Mouse (Mus musculus) liver, embryonic 12.5 days (tissue): ENCODE measurements around the gene Rptn. TPM values are rescaled to one million over a fixed set of nuclear protein-coding genes. Genes with fewer than 3 reads are reported as not detected.
A peak's percentile ranks its signal among the peaks of the same experiment; 100 is the strongest.
"Not testable (repeated sequence)": the region's sequence is repeated elsewhere in the genome, so short reads cannot be mapped to it uniquely, and the experiment has no call there.

ENCODE experiments used
- ATAC-seq: fragments of 200-750 bp; cut with Nextera tagmentation; 2 replicates; pipeline ENCODE4 v1.8.0; 2017; ENCODE audit warnings: moderate number of reproducible peaks, mild to moderate bottlenecking, moderate library complexity
- H3K27ac ChIP-seq: fragments of 300-500 bp; sonication (generic); 2 replicates; pipeline ENCODE4 v1.5.1; 2016; ENCODE audit warnings: mild to moderate bottlenecking
- H3K27me3 ChIP-seq: fragments of 300-500 bp; sonication (generic); replicated peaks from 2 replicates; pipeline ENCODE4 v1.6.1; 2016; ENCODE audit warnings: mild to moderate bottlenecking, moderate library complexity
- H3K36me3 ChIP-seq: fragments of 300-500 bp; sonication (generic); 2 replicates; pipeline ENCODE4 v1.6.1; 2016; ENCODE audit warnings: mild to moderate bottlenecking, moderate library complexity
- H3K4me1 ChIP-seq: fragments of 300-500 bp; sonication (generic); 2 replicates; pipeline ENCODE4 v1.6.1; 2016
- H3K4me2 ChIP-seq: fragments of 300-500 bp; sonication (generic); 2 replicates; pipeline ENCODE4 v1.6.1; 2016; ENCODE audit warnings: mild to moderate bottlenecking, moderate library complexity
- H3K4me3 ChIP-seq: fragments of 300-500 bp; sonication (generic); 2 replicates; pipeline ENCODE4 v1.5.1; 2016; ENCODE audit warnings: mild to moderate bottlenecking, moderate library complexity
- H3K9ac ChIP-seq: fragments of 300-500 bp; sonication (generic); 2 replicates; pipeline ENCODE4 v1.6.1; 2016; ENCODE audit warnings: mild to moderate bottlenecking, moderate library complexity
- H3K9me3 ChIP-seq: fragments of 300-500 bp; sonication (generic); replicated peaks from 2 replicates; pipeline ENCODE4 v1.6.1; 2016; ENCODE audit warnings: mild to moderate bottlenecking, moderate library complexity
- WGBS: fragments of 180-500 bp; shearing (Covaris S2); methylation state at CpG from one replicate; pipeline ENCODE4 v1.1.7; 2016; ENCODE audit not compliant: insufficient replicate concordance; 5-methylcytosine and 5-hydroxymethylcytosine counted together
- microRNA-seq: library from miRNA; unstranded; fragments of <30 nt; microRNA quantifications from one replicate; pipeline ENCODE4, GENCODE M21; 2017
- polyA plus RNA-seq: library from polyadenylated mRNA; unstranded; fragments of >200 nt; fragmentation: Nextera tagmentation; extraction: Ambion mirVana; gene quantifications from 2 replicates; pipeline ENCODE4 v1.2.1, GENCODE M21; 2016

The Rptn gene
- polyA plus RNA-seq, 1 experiment from 2014 or later, result 0.06 TPM

DNA sequence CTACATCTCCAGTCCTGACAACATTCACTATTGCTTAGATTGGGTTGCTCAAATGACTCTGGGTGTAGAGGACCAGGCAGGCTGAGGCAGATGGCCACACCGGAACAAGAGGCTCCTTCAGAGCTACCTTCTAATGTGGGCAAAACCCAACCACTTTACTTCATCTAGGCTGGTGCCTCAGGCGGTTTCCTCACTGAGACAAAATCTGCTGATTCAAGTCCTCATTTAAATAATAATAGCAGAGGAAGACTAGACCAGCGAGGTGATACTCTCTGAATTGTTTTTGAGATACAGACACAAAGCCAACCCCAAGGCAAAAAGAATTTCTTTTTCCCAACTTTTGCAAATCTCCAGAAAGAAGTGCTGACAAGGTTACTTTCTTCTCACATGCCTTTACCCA, 38.2 kb downstream of the Rptn start:
- no peak overlapping the region for H3K9ac ChIP-seq
- no peak for ATAC-seq
- no peak overlapping the region for H3K4me2 ChIP-seq
- no peak overlapping the region for H3K4me3 ChIP-seq
- no peaks in the 10 kb centered on the region for H3K27me3 ChIP-seq
- H3K36me3 ChIP-seq, result no peaks in the 10 kb centered on the region
- H3K9me3 ChIP-seq, result no peaks in the 10 kb centered on the region
- 44% methylated on average over 3 of the region's 3 CpGs for WGBS
- no peak overlapping the region for H3K27ac ChIP-seq
- H3K4me1 ChIP-seq, result no peaks in the 10 kb centered on the region

GRCm38 (mm10) chr3:93442030-93442429, 48.5 kb downstream of the Rptn start, which contains the start of gene Tchh:
Tchh (plus strand) TSS chr3:93442330.
- 62% methylated on average over 1 of the region's 1 CpGs for WGBS
- no peaks in the 10 kb centered on the region for H3K36me3 ChIP-seq
- H3K9me3 ChIP-seq, result no peaks in the 10 kb centered on the region
- H3K4me1 ChIP-seq, result 0 out of 2 replicates have a peak, but pooled peaks cover 5% of the 10 kb centered on the region
- no peak within 1 kb of the TSS for H3K9ac ChIP-seq
- no peak within 1 kb of the TSS for H3K4me3 ChIP-seq
- ATAC-seq, result no peak
- H3K27me3 ChIP-seq, result peaks cover 59% of the 10 kb centered on the region
- no peak within 1 kb of the TSS for H3K27ac ChIP-seq
- H3K4me2 ChIP-seq, result no peak within 1 kb of the TSS

DNA sequence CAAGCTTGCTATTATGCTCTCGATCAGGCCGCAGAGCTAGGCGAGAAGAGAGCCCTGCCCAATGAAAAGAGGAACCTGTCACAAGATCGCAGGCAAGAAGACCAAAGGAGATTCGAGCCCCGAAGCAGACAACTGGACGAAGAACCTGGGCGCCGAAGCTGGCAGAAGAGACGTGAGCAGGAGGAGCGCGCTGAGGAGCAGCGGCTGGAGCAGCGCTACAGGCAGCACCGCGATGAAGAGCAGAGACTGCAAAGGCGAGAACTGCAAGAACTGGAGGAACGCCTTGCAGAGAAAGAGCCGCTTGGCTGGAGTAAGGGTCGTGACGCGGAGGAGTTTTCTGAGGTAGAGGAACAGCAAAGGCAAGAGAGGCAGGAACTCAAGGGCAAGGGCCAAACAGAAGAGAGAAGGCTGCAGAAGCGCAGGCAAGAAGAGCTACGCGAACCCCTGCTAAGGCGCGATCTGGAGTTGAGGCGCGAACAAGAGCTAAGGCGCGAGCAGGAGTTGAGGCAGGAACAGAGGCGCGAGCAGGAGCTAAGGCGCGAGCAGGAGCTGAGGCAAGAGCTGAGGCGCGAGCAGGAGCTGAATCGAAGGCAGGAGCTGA, 50.1 kb downstream of the Rptn start:
- Histone ChIP-seq H3K27me3 (peaks cover 69% of the 10 kb centered on the region), H3K9ac (no peak overlapping the region), H3K4me1 (0 out of 2 replicates have a peak, but pooled peaks cover 5% of the 10 kb centered on the region)

GRCm38 (mm10) chr3:93444343-93445164, 51.1 kb downstream of the Rptn start:
- under 1% methylated on average over 56 of the region's 56 CpGs for WGBS
- peaks cover 71% of the 10 kb centered on the region for H3K27me3 ChIP-seq
- H3K4me3 ChIP-seq, result peak overlapping the region; percentile 50
- H3K9me3 ChIP-seq, result no peaks in the 10 kb centered on the region
- H3K27ac ChIP-seq, result no peak overlapping the region
- no peaks in the 10 kb centered on the region for H3K36me3 ChIP-seq
- ATAC-seq, result peak; percentile 65
- H3K9ac ChIP-seq, result no peak overlapping the region
- 0 out of 2 replicates have a peak, but pooled peaks cover 5% of the 10 kb centered on the region for H3K4me1 ChIP-seq
- peak overlapping the region; percentile 70 for H3K4me2 ChIP-seq

More for the DNA sequence above, 50.1 kb downstream of the Rptn start:
- no peaks in the 10 kb centered on the region for H3K9me3 ChIP-seq
- ATAC-seq, result no peak
- H3K4me2 ChIP-seq, result peak overlapping the region; percentile 70
- peak overlapping the region; percentile 50 for H3K4me3 ChIP-seq
- H3K27ac ChIP-seq, result no peak overlapping the region
- H3K36me3 ChIP-seq, result no peaks in the 10 kb centered on the region
- 2% methylated on average over 38 of the region's 38 CpGs for WGBS

GRCm38 (mm10) chr3:93445165-93445705, 51.7 kb downstream of the Rptn start:
- no peak overlapping the region for H3K9ac ChIP-seq
- no peaks in the 10 kb centered on the region for H3K36me3 ChIP-seq
- no peak overlapping the region for H3K27ac ChIP-seq
- ATAC-seq, result no peak
- H3K9me3 ChIP-seq, result no peaks in the 10 kb centered on the region
- peaks cover 78% of the 10 kb centered on the region for H3K27me3 ChIP-seq
- WGBS, result 1% methylated on average over 36 of the region's 36 CpGs
- H3K4me3 ChIP-seq, result peak overlapping the region; percentile 50
- peak overlapping the region; percentile 70 for H3K4me2 ChIP-seq
- 0 out of 2 replicates have a peak, but pooled peaks cover 5% of the 10 kb centered on the region for H3K4me1 ChIP-seq

DNA sequence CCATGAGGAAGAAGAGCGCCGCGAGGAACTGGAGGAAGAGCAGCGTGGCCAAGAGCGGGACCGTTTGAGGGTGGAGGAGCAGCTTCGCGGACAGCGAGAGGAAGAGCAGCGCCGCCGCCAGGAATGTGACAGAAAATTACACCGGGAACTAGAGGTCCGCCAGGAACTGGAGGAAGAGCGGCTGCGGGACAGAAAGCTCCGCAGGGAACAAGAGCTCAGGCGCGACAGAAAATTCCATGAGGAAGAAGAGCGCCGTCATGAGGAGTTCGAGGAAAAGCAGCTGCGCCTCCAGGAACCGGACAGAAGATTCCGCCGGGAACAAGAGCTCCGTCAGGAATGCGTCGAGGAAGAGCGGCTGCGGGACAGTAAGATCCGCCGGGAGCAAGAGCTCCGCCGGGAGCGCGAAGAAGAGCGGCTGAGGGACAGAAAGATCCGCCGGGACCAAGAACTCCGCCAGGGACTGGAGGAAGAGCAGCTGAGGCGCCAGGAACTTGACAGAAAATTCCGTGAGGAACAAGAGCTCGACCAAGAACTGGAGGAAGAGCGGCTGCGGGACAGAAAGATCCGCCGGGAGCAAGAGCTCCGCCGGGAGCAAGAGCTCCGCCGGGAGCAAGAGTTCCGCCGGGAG, 52.7 kb downstream of the Rptn start:
- H3K27me3 ChIP-seq, result peaks cover 70% of the 10 kb centered on the region

GRCm38 (mm10) chr3:93446756-93447137, 53.2 kb downstream of the Rptn start:
- H3K27ac ChIP-seq, H3K4me1 ChIP-seq, H3K9me3 ChIP-seq, H3K9ac ChIP-seq, H3K36me3 ChIP-seq, ATAC-seq: not testable (repeated sequence)
- 1% methylated on average over 32 of the region's 32 CpGs for WGBS
- Histone ChIP-seq H3K27me3 (peaks cover 73% of the 10 kb centered on the region), H3K4me2 (peak overlapping the region; percentile 70), H3K4me3 (peak overlapping the region; percentile 40)

More for the DNA sequence above, 52.7 kb downstream of the Rptn start:
- Histone ChIP-seq H3K4me3 (peak overlapping the region; percentile 40), H3K9ac (no peak overlapping the region), H3K27ac (no peak overlapping the region), H3K9me3 (no peaks in the 10 kb centered on the region), H3K4me2 (peak overlapping the region; percentile 70), H3K36me3 (no peaks in the 10 kb centered on the region), H3K4me1 (0 out of 2 replicates have a peak, but pooled peaks cover 5% of the 10 kb centered on the region)
- ATAC-seq, result no peak
- WGBS, result under 1% methylated on average over 54 of the region's 54 CpGs

- peak overlapping the region; percentile 40 for H3K4me3 ChIP-seq
- WGBS, result 2% methylated on average over 59 of the region's 59 CpGs
- H3K9ac ChIP-seq, result no peak overlapping the region
- no peaks in the 10 kb centered on the region for H3K36me3 ChIP-seq
- no peak for ATAC-seq
- H3K4me1 ChIP-seq, result 0 out of 2 replicates have a peak, but pooled peaks cover 5% of the 10 kb centered on the region
- H3K27me3 ChIP-seq, result peaks cover 72% of the 10 kb centered on the region
- H3K9me3 ChIP-seq, result no peaks in the 10 kb centered on the region
- H3K4me2 ChIP-seq, result peak overlapping the region; percentile 70
- no peak overlapping the region for H3K27ac ChIP-seq
Observed at GRCm38 (mm10) chr3:93447138-93447841, 53.8 kb downstream of the Rptn start.

Small RNA genes lying within 50 kb of the gene (microRNA-seq; reads per million reads assigned to microRNA genes)
- gene Gm22752, result not detected
- not detected for gene Gm44353

Other genes starting within 250 kb of the Rptn start
- gene Crnn, start 248.9 kb upstream of the Rptn start, polyA plus RNA-seq, result not detected in 2 replicates
- gene Flg2, start 196.4 kb upstream of the Rptn start, polyA plus RNA-seq, result not detected in 2 replicates
- not detected in 2 replicates for gene Flg, start 120.2 kb upstream of the Rptn start, polyA plus RNA-seq
- gene Hrnr, start 74.0 kb upstream of the Rptn start, polyA plus RNA-seq, result not detected in 2 replicates
- gene Tchh, start 48.6 kb downstream of the Rptn start, polyA plus RNA-seq, result 0.11 and 0.16 TPM in 2 replicates
- not detected in 2 replicates for gene Tchhl1, start 75.1 kb downstream of the Rptn start, polyA plus RNA-seq
- gene S100a11, start 126.8 kb downstream of the Rptn start, polyA plus RNA-seq, result 158 and 165 TPM in 2 replicates
- 87.8 and 91.1 TPM in 2 replicates for gene S100a10, start 161.4 kb downstream of the Rptn start, polyA plus RNA-seq